Mouse (Mus musculus) erythroid progenitor cell, adult 5-6 weeks (primary cell): Measurements from ENCODE around the gene Mymk. TPM values are rescaled to one million over a fixed set of nuclear protein-coding genes. Genes with fewer than 3 reads are reported as not detected.

Source experiments
- total RNA-seq, 2 experiments: library from RNA; stranded (forward) in 1 of 2; stranded (reverse) in 1 of 2; fragments of 150-400 nt in 1 of 2; fragments of 186-747, 209-891 nt in 1 of 2; gene quantifications; 2 replicates each; pipeline versions ENCODE4 v1.2.3 to v1.2.4; 2015 to 2017; ENCODE audit warnings: low replicate concordance in 2 of 2

The Mymk gene
- total RNA-seq, 2 experiments from 2014 or later, result not detected

Other genes starting within 250 kb of the Mymk start
- not detected in 2 replicates for gene Abo, start 207.2 kb downstream of the Mymk start, total RNA-seq (2015; ENCODE audit: low replicate concordance)
- not detected in 2 replicates for gene Abo, start 207.2 kb downstream of the Mymk start, total RNA-seq (2017; ENCODE audit: low replicate concordance)
- 1.4 and 2.1 TPM in 2 replicates for gene Surf6, start 169.3 kb downstream of the Mymk start, total RNA-seq (2015; ENCODE audit: low replicate concordance)
- gene Surf6, start 169.3 kb downstream of the Mymk start, total RNA-seq (2017; ENCODE audit: low replicate concordance), result 3.5 and 6.3 TPM in 2 replicates
- 0.84 and 5.4 TPM in 2 replicates for gene Med22, start 161.5 kb downstream of the Mymk start, total RNA-seq (2015; ENCODE audit: low replicate concordance)
- 2.6 and 9.0 TPM in 2 replicates for gene Med22, start 161.5 kb downstream of the Mymk start, total RNA-seq (2017; ENCODE audit: low replicate concordance)
- 717 and 721 TPM in 2 replicates for gene Rpl7a, start 161.4 kb downstream of the Mymk start, total RNA-seq (2015; ENCODE audit: low replicate concordance)
- gene Rpl7a, start 161.4 kb downstream of the Mymk start, total RNA-seq (2017; ENCODE audit: low replicate concordance), result 417 and 478 TPM in 2 replicates
- gene Surf2, start 155.8 kb downstream of the Mymk start, total RNA-seq (2015; ENCODE audit: low replicate concordance), result 6.5 and 7.1 TPM in 2 replicates
- gene Surf2, start 155.8 kb downstream of the Mymk start, total RNA-seq (2017; ENCODE audit: low replicate concordance), result 5.3 and 11.8 TPM in 2 replicates
- gene Surf1, start 155.6 kb downstream of the Mymk start, total RNA-seq (2015; ENCODE audit: low replicate concordance), result 41.1 and 42.3 TPM in 2 replicates
- 13.5 and 16.5 TPM in 2 replicates for gene Surf1, start 155.6 kb downstream of the Mymk start, total RNA-seq (2017; ENCODE audit: low replicate concordance)
- gene Surf4, start 138.3 kb downstream of the Mymk start, total RNA-seq (2015; ENCODE audit: low replicate concordance), result 16.6 and 38.6 TPM in 2 replicates
- 14.9 and 17.2 TPM in 2 replicates for gene Surf4, start 138.3 kb downstream of the Mymk start, total RNA-seq (2017; ENCODE audit: low replicate concordance)
- gene Stkld1, start 138.1 kb downstream of the Mymk start, total RNA-seq (2015; ENCODE audit: low replicate concordance), result not detected in 2 replicates
- not detected in 2 replicates for gene Stkld1, start 138.1 kb downstream of the Mymk start, total RNA-seq (2017; ENCODE audit: low replicate concordance)
- 21.8 and 27.4 TPM in 2 replicates for gene Rexo4, start 107.8 kb downstream of the Mymk start, total RNA-seq (2015; ENCODE audit: low replicate concordance)
- gene Rexo4, start 107.8 kb downstream of the Mymk start, total RNA-seq (2017; ENCODE audit: low replicate concordance), result 28.0 and 58.3 TPM in 2 replicates
- not detected in 2 replicates for gene Adamts13, start 98.8 kb downstream of the Mymk start, total RNA-seq (2015; ENCODE audit: low replicate concordance)
- not detected in 2 replicates for gene Adamts13, start 98.8 kb downstream of the Mymk start, total RNA-seq (2017; ENCODE audit: low replicate concordance)
- 4.0 and 6.7 TPM in 2 replicates for gene Cacfd1, start 62.3 kb downstream of the Mymk start, total RNA-seq (2015; ENCODE audit: low replicate concordance)
- 1.1 and 2.1 TPM in 2 replicates for gene Cacfd1, start 62.3 kb downstream of the Mymk start, total RNA-seq (2017; ENCODE audit: low replicate concordance)
- 1.4 TPM in 1 of 2 replicates, not detected in the other for gene Slc2a6, start 44.2 kb downstream of the Mymk start, total RNA-seq (2015; ENCODE audit: low replicate concordance)
- gene Slc2a6, start 44.2 kb downstream of the Mymk start, total RNA-seq (2017; ENCODE audit: low replicate concordance), result 0.68 and 2.2 TPM in 2 replicates
- not detected in 2 replicates for gene Adamtsl2, start 7.2 kb upstream of the Mymk start, total RNA-seq (2015; ENCODE audit: low replicate concordance)
- gene Adamtsl2, start 7.2 kb upstream of the Mymk start, total RNA-seq (2017; ENCODE audit: low replicate concordance), result not detected in 2 replicates
- not detected in 2 replicates for gene Fam163b, start 70.3 kb upstream of the Mymk start, total RNA-seq (2015; ENCODE audit: low replicate concordance)
- gene Fam163b, start 70.3 kb upstream of the Mymk start, total RNA-seq (2017; ENCODE audit: low replicate concordance), result not detected in 2 replicates
- not detected in 2 replicates for gene Dbh, start 93.1 kb upstream of the Mymk start, total RNA-seq (2015; ENCODE audit: low replicate concordance)
- not detected in 2 replicates for gene Dbh, start 93.1 kb upstream of the Mymk start, total RNA-seq (2017; ENCODE audit: low replicate concordance)
- gene Sardh, start 176.2 kb upstream of the Mymk start, total RNA-seq (2015; ENCODE audit: low replicate concordance), result not detected in 2 replicates
- not detected in 2 replicates for gene Sardh, start 176.2 kb upstream of the Mymk start, total RNA-seq (2017; ENCODE audit: low replicate concordance)